Mouse (Mus musculus) adrenal gland (tissue): Measurements from ENCODE around the gene Ciz1.

Experiments used
- microRNA-seq, 2 experiments: library from miRNA; unstranded; fragments of <30 nt; microRNA quantifications; one replicate each; pipeline ENCODE4; 2019

The Ciz1 gene

Small RNA genes lying within 50 kb of the gene (microRNA-seq; reads per million reads assigned to microRNA genes)
- gene Gm23363 (0.62 to 1.7 reads per million in 2 experiments), gene Mir199b (6.2 to 29.4 reads per million in 2 experiments)
